Mouse (Mus musculus) erythroblast, embryonic 14.5 days (primary cell): ENCODE measurements at regions not wholly inside any gene's neighbourhood (a gene's known extent, or its start where the extent isn't known, plus 50 kb on each side); places are given as distances from the start of the nearest gene placed in this dataset.

Experiments
- GATA1 ChIP-seq: IDR thresholded peaks from 2 replicates; pipeline ENCODE4 v1.6.1; 2012; ENCODE audit warnings: low read length, inconsistent platforms, mixed read lengths
- TAL1 ChIP-seq: IDR thresholded peaks from 3 replicates; pipeline ENCODE4 v1.6.1; 2012; ENCODE audit warnings: low read length, inconsistent platforms, mixed read lengths

- no peak for TF ChIP-seq TAL1
- no peak for TF ChIP-seq GATA1
Measured at GRCm38 (mm10) chr13:102451176-102451575, 242.2 kb upstream of the Cd180 start.
